Mouse (Mus musculus) gonadal fat pad, adult 2 months (tissue): Measurements from ENCODE around the gene N4bp2. TPM values are rescaled to one million over a fixed set of nuclear protein-coding genes. Genes with fewer than 3 reads are reported as not detected.
"Not testable (repeated sequence)": the region's sequence is repeated elsewhere in the genome, so short reads cannot be mapped to it uniquely, and the experiment has no call there.

Experiments used
- DNase-seq: peaks from one replicate; pipeline ENCODE4 v3.0.0-alpha.2; 2012; ENCODE audit warnings: low read depth
- polyA plus RNA-seq: library from polyadenylated mRNA; depleted of rRNA; stranded (reverse); fragments of >200 nt; gene quantifications from 2 replicates; pipeline ENCODE4 v1.2.3, GENCODE M21; 2012; rRNA removed

The N4bp2 gene
- polyA plus RNA-seq: 4.2 and 5.8 TPM in 2 replicates

DNA sequence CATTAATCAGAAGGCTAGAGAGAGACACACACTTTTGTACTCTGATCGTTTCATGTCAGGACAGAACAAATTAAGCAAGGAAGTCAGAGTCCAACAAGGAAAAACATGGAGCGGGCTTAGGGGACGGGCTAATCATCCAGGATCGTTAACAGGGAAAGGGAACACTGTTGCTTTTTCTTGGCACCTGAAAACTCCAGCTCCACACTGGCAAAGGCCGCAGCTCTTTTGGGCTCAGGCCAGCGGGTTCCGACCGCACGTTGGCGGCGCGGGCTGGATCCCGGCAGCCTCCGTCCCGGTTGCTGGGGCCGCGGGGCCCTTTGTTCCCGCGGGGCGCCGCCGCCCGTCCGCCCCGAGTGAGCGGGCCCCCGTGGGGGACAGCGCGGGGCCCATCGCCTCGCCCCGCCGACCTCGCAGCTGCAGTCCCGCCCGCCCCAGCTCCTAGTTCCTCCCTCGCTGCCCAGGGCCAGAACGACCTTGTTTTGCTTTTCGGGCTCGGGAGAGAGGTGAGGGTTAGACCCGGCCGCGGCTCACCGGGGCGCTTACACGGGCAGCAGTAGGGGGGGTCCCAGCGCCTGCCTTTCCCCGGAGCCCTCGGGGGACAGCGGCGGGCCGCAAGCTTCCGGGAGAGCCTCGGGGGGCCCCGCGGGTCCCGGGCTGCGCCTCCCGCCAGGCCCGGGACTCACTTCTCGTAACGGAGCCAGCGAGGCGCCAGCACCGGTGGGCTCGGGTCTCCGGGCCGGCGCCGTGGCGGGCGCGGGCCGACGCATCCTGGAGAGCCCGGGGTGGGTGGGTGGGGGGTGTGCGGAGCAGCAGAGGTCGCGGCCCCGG is at the start of gene N4bp2:
TSS of gene N4bp2 (plus strand) at position 434 of the 828 bp plus-strand sequence.
- DNase-seq: no peak

DNA sequence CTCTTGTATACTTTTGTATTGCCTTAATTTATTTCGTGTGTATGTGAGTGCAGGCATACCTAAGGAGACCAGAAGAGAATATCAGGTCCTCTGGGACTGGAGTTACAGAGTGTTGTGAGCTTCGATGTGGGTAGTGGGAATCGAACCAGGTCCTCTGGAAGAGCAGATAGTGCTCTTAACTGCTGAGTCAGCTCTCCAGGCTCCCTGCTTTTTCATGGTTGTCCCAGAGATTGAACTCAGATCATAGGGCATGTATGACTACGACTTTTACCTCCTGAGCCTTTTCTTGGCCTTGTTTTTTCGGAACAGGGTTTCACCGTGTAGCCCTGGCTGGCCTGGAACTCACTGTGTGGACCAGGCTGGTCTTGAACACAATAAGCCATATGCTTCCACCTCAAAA is 48.2 kb upstream of the N4bp2 start:
- no peak for DNase-seq

DNA sequence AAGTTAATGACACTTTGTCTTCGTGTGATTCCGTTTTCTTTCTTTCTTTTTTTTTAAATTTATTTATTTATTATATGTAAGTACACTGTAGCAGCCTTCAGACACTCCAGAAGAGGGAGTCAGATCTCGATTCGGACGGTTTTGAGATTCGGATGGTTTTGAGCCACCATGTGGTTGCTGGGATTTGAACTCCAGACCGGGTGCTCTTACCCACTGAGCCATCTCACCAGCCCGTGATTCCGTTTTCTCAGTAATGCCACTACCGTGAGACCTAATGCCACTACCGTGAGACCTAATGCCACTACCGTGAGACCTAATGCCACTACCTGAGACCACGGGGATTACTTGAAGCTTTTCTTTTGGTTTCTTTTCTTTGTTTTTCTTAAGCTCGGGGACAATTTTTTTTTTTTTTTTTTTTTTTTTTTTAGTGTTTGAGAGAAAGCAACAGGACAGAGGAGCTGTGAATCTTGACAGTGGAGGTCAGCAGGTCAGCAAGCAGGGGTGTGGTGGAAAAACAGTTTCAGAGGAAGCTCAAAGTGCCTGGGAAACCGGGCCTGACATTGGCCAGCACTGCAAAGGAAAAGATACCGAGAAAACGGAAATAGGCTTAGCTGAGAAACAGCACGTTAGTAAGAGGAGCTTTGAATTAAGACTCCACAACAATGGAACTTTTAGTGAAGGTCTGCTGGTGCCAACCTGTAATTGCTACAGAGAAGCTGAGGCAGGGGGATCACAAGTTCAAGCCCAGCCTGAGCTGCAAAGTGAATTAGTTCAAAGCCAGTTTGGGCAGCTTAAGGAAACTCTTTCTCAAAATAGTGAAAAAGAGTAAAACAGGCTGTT is 46.0 kb upstream of the N4bp2 start:
- DNase-seq: no peak

DNA sequence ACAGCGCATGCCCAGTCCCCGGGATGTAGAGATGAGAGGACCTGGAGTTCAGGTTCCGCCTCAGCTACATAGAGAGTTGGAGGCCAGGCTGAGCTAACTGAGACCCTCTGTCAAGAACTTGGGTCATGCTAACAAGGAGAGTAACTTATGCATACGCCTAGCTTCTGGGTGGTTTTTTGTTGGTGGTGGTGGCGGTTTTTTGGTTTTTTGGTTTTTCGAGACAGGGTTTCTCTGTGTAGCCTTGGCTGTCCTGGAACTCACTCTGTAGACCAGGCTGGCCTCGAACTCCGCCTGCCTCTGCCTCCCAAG is 45.5 kb upstream of the N4bp2 start:
- not testable (repeated sequence) for DNase-seq

DNA sequence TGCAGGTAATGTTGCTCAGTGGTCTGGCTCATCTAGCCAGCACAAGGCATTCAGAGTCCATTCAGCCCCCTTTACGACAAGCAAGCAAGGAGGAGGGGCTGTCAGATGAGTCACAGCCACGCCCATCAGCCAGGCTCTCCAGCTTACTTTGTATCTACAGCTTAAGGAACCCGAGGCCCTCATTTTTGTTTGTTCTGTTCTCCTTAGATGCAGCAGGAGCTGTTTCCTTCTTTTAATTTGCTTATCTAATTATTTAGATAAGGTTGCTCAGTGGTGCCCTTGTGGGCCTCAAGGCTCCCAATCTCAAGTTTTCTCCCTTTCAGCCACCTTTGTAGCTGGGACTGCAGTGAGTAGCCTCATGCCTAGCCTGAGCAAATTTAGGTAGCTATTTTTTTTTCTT is 45.0 kb upstream of the N4bp2 start:
- DNase-seq: no peak

DNA sequence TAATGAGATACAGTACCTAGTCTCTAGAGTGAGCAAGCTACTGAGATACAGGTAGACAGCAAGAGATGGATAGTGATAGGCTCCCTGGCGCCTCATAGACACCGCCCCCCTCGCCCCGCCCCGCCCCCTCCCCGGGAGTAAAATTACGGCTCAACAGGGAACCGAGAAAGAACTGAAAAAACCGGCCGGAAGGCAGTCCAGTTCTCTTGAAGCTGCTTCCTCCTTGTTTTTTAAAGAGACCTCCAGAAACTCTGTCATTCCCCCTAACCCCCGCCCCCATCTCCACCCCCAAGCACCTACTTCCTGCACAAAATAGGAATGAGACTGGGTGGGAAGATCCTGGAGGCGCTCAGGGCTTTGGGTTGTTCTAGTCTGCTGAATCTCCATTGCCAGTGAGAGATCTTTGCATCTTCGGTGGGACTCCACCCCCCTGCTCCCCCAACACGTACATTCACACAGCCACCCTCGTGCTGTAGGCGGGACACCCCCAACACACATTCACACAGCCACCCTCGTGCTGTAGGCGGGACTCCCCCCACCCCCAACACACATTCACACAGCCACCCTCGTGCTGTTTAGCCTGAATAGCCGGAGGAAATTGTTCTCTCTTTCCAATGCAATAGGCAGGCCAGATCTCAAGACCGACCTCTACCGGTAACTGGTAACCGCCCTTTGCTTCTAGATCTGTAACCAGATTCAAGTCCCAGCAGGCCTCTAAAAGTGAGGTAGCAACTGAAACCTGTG is 38.8 kb upstream of the N4bp2 start:
- no peak for DNase-seq

DNA sequence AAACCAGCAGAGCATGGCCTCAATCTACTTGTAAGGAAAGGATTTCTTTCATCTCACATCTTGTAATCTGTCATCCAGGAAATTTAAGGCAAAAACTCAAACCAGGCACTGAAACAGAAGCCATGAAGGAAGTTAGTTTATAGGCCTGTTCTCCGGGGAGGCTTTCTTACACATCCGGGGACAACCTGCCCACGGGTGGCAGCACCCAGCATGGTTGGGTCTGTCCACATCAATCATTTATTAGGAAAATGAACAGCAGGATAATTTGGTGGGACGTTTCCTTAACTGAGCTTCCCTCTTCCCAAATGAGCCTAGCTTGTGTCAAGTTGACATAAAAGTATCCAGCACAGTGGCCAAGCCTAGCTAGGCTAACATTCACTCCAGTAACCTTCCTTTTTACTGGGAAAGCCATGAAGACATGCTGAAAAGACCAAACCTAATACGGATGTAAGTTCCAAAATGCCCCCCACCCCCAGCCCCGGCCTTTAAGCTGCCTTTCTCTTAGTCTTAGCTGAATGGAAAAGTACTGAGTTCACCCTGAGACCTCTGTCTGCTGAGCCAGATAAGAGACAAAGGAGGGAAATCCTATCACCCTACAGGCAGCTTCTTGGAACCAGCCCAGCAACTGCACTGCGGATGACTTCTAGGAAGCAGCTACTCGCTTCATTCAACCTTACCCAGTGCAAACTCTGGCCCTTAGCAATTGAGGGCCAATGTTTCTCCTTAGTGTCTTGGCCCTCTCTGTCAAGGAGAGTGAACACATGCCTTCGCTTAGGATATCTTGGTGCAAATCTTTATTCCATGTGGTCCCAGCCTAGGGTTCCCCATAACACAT is 31.9 kb upstream of the N4bp2 start:
- no peak for DNase-seq

DNA sequence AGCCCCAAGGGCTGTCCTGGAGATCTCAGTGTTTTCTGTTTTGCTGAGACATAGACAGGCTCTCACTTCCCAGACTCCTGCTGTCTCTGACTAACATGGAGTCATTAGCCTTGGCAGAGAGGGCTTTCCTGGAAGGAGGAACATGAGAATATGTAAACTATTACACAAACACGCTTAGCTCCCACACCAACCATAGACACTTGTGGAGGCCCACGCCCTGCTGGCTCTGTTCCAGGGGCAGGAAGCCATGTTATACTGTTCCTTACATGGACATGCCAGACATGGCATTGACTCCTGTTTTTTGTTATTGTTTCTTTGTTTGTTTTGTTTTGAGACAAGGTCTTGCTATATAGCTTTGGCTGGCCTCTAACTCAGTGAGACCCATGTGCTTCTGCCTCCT is 27.7 kb upstream of the N4bp2 start:
- DNase-seq: no peak

DNA sequence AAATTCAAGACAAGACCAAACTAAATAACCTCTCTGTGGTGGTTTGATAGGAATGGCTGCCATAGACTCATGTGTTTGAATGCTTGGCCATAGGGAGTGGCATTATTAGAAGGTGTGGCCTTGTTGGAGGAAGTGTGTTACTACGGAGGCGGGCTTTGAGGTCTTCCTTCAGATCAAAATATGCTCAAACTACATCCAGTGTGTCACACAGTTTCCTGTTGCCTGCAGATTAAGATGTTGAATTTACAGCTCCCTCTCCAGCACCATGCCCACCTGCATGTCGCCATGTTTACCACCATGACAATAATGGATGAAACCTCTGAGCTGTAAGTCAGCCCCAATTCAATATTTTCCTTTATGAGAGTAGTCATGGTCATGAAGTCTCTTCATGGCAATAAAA is 24.0 kb upstream of the N4bp2 start:
- DNase-seq: no peak

DNA sequence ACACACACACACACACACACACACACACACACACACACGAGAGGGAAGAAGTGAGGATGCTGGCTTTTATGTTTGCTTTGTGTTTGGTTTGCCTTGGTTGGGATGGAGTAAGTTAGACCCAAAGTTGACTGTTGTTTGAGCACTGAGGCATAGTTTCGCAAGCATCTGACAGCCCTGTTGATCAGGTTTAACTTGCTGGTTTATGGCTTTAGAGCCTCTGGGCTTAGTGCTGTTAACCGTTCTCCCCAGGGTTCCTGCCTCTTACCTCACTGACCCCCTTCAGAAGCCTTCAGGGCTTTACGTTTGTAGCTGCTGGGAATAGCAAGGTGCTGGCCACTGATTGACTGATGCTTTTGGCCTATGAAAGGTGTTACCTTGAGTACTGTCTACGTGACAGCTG is 16.4 kb upstream of the N4bp2 start:
- no peak for DNase-seq

DNA sequence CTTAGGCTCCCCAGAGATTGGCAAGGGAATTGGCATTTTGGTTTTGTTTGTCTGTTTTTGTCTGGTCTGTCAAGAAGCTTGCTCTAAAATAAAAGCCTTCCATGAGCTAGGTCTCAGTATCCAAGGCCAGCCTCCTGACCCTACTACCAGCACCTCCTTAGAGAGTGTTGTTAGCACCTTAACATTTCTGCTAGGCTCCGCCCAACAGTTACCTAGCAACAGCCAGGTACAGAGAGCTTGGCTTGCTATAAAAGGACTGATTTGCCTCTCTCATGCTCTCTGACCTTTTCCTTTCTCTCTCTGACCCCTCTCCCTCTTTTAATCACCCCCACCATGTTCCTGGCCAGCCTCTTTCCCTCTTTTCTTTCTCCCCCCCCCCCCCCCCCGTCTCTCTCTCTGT is 14.9 kb upstream of the N4bp2 start:
- no peak for DNase-seq

DNA sequence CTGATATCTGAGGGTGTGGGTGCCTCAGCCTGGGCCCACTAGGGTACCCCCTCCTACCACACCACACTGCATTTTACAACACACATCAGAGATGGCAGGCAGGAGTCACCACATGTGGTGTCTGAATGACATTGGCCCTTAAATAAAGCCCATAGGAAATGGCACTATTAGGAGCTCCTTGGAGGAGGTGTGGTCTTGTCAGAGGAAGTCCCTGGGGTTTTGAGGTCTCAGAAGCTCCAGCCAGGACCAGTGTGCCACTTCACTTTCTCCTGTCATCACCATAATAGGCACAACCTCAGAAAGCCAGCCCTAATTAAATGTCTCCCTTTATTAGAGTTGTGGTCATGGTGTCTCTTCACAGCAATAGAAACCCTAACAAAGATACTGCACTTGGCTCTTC is 14.4 kb upstream of the N4bp2 start:
- no peak for DNase-seq

DNA sequence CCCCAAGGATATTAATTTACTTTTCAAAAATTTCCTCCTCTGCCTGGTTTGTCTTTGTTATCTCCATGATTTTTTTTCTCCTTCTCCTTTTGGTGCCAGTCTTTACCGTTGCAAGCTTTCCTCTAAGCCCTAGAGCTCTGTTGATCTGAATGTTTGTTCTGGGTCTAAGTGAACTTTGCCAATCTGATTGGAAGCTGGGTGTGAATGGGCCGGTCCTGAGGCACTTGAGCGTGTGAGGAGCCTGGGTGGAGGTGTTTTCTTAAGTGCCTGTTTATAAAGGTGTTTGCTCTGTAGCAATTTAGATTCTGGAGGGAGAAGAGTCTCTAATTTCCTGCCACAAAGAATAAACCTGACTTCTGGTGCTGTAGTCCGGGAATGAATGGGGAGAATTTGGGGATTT is 11.3 kb upstream of the N4bp2 start:
- DNase-seq: no peak

DNA sequence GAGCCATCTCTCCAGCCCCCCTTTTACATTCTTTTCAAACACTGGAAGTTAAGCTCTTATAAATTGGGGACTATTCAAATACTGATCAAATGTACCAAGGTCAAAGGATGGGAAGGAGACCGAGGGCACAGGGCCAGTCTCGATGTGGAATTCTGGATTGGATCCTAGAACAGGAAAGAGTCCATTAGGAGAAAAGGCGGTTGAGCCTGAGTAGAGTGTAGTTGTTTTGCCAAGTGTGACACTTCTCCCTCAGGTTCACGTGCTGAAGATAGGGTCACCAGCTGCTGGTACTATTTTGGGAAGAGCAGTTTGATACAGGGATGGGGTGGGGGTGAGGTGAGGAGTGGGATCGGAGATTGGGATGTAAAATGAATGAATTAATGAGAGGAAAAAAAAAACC is 7.5 kb upstream of the N4bp2 start:
- DNase-seq: no peak

DNA sequence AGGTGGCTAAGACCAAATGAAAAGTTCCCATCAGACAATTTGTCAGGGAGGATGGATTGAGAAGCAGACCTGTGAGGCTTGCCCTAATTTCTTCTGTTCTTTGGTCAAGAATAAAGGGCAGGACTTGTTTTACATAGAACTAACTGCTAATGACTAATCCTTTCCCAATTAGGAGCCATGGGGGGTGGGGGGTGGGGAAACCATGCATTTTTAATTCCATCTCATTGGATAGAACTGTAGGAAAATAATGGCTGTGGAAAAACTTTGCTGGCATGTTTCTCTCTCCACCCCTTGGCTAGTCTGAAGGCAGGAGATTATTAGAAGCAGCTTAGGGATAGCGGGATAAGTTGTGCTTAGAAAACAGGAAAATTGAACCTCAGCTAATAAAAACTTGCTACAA is 6.2 kb upstream of the N4bp2 start:
- no peak for DNase-seq

DNA sequence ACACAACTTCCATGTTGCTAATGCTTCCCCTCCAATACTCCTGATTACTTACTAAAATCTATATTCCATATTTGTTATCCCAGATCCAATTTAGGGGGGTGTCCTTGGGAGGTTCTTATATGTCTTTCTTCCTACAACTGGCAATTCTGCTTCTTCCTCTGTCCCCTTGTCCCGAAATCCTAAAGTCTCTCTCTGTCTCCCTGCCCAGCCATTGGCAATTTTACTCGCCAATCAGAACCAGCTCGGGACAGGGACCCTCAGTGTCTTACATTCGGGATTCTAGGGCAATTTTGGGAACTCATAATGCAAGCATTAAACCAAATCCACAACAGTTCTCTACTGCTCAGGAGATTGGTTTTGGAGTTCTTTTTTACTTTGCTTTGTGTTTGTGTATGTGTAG is 3.3 kb upstream of the N4bp2 start:
- no peak for DNase-seq

DNA sequence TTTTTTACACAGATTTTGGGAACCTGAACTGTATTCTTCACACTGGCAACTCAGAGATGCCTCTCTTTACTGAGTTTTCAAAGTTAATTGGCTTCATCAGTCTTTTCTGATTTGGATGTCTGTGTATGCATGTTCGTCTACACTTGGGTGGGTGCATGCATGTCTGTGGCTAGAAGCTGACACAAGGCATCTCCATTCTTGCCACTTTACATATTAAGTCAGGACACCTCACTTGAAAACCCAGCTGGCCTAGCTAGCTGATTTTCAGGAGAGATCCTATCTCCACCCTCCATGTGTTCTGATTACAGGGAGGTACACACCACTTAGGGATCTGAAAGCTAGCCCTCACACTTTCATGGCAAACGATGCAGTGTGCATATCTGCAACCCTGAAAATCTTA is 2.7 kb upstream of the N4bp2 start:
- DNase-seq: no peak

DNA sequence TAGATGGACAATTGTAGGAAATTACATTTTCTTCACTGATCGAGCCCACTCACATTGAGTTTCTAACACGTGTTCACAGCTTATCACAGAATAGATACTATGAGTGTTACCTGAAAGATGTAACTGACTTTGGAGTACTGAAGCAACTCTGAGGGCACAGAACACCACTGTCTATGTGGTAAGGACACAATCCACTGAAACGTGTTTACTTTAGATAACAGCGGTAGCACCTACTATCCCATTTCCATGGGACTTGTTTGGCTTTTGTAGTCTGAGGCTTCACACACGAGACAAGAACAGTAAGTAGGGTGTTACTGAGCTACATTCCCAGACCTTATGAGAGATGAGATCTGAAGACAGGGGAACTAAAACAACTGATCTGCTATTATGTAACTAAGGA is 2.3 kb upstream of the N4bp2 start:
- DNase-seq: no peak

DNA sequence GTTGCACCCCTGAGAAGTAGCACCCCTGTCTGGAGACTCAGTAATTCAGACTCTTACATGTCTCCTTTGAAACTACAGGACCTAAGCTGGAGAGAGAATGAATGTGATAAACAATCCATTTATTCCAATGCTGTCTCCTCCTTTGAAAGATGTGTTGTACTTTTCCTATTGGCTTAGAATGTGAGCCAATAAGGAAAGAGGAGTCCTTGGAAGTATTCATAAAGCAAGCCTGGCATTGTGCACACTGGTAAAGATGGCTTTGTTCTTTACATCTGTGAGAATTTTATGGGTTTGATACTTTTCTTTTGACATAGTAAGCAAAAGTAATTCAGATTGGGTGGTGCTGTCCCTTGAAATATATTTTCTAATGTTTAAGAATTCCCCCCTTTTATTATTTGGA is 1.4 kb upstream of the N4bp2 start:
- no peak for DNase-seq

DNA sequence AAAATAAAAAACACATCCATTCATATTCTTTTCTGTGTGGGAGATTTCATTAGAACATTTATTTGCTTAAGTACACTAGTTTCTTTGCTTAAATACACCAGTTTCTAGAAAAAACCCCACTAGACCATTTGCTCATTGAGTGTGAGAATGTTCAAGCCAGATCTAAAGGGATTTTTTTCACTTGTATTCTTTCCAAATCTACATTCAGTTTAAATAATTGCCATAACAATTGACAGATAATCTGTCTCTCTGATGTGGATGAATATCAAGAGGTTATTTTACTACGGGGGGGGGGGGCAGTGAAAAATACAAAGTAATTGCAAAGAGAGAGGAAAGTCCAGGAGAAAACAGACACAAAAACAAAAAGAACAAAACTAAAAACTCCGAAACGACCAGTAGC is 635 bp upstream of the N4bp2 start:
- no peak for DNase-seq

DNA sequence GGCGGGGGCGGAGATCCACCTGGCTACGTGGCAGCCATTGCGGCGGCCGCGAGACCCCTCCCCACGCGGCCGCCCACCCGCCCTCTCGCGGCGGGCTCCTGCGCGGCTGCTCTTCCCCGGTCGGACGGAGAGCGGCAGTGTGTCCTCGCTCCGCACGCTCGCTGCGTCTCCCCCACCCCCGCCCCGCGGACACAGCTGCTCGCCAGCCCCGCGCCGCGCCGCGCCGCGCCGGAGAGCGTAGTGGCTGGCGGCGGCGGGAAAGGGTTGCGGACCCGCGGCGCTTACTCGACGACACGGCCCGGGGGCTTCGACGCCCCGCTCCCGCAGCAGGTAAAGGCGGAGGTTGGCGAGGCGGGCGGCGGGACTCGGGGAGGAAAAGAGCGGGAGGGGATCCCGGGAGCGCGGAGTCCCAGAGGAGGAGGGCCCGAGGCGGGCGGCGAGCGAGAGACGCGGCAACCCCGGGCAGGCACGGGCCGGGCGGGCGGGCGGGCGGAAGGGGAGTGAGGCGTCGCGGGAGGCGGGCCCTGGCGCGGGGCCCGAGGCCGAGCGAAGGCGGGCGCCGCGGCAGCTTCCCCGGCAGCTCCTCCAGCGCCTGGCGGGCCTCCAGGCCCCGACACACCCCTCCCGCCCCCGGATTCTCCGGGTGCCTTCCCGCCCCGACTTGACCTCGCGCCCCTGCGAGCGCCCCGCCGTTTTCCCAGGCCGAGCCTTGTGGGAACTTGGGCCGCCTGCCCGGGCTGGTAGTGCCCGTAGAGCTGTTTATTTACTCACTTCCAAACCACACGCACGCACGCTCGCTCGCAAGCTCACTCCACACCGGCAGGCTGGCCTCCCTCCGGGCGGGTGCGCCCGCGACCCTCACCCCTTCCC is 830 bp downstream of the N4bp2 start:
- no peak for DNase-seq
